Mouse (Mus musculus) megakaryocyte-erythroid progenitor cell, adult 5-6 weeks (primary cell): ENCODE measurements at regions not wholly inside any gene's neighbourhood (a gene's known extent, or its start where the extent isn't known, plus 50 kb on each side); places are given as distances from the start of the nearest gene placed in this dataset.
"Not testable (repeated sequence)": the region's sequence is repeated elsewhere in the genome, so short reads cannot be mapped to it uniquely, and the experiment has no call there.

Source experiments
- ATAC-seq: replicated peaks from 2 replicates; pipeline ENCODE4 v1.8.0; 2016; ENCODE audit warnings: mild to moderate bottlenecking, inconsistent platforms; ENCODE audit not compliant: severe bottlenecking, poor library complexity, low FRiP score, low TSS enrichment

GRCm38 (mm10) chr5:142281997-142282396 is 119.3 kb upstream of the Foxk1 start:
- no peak for ATAC-seq

DNA sequence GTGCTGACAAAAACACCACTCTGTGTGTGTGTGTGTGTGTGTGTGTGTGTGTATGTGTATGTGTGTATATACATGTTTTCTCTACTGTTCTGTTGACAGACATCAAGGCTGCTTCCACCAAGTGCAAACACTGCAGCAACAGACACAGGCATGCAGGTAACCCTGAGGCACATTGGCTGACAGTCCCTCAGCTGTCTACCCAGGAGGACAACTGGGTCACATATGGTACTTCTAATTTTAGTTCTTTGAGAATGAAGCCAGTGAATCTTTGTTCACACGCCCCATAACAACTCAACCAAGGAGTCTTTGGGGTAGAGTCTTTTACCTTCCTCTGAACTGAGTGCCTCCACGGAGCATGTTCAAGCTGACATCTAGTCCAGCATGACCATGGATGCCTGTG is 113.3 kb upstream of the Foxk1 start:
- no peak for ATAC-seq

- no peak for ATAC-seq
These were observed 109.8 kb upstream of the Foxk1 start for GRCm38 (mm10) chr5:142291451-142291850.

DNA sequence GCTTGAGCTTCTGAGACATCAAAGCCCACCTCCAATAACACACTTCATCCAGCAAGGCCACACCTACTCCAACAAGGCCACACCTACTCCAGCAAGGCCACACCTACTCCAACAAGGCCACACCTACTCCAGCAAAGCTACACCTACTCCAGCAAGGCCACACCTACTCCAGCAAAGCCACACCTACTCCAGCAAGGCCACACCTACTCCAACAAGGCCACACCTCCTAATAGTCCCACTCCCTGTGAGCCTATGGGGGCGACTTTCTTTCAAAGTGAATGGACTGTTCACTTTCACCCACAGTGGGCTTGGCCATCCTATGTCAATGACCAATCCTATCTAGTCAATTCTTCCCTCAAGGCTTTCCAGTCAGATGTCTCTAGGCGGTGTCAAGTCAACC is 104.9 kb upstream of the Foxk1 start:
- not testable (repeated sequence) for ATAC-seq

GRCm38 (mm10) chr5:142299621-142300020 is 101.7 kb upstream of the Foxk1 start:
- no peak for ATAC-seq

DNA sequence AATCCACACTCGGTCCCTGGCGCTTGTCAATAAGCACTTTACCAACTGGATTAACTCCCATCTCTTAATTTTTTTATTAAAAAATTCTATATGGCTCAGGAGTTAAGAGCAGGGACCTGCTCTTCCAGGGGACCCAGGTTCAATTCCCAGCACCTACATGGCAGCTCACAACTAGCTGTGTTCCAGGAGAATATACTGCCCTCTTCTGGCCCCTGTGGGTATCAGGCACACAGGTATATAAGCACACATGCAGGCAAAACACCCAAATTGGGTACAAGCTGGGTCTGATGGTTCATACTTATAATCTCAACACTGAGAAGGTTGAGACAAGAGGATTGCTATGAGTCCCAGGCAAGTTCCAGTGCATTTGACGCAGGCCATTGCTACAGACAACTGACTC is 92.8 kb upstream of the Foxk1 start:
- ATAC-seq = no peak

DNA sequence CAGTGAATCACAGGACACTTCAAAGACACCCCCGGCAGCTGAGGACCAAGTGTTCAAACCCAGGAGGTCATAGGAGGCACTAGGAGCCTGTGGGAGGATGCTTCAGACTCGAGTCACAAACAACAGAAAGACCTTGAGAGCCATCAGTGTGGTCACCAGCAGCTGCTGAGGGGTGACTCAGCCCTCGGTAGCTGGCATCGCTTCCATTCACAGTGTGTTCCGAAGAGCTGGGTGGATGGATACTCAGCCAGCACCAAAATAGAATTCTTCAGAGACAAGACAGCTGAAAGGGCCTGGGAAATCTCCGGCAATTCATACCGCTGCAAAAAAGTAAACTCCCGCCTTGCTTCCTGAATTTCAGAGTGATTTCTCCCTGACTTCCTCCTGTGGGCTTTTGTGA is 87.4 kb upstream of the Foxk1 start:
- ATAC-seq = no peak

GRCm38 (mm10) chr5:142314466-142314865 is 86.8 kb upstream of the Foxk1 start:
- no peak for ATAC-seq

GRCm38 (mm10) chr5:142319268-142319667 is 82.0 kb upstream of the Foxk1 start:
- ATAC-seq = peak; percentile 86

- ATAC-seq = no peak
These were observed 80.0 kb upstream of the Foxk1 start for GRCm38 (mm10) chr5:142321316-142321715.

- ATAC-seq = no peak
These were observed 76.4 kb upstream of the Foxk1 start for GRCm38 (mm10) chr5:142324928-142325327.

DNA sequence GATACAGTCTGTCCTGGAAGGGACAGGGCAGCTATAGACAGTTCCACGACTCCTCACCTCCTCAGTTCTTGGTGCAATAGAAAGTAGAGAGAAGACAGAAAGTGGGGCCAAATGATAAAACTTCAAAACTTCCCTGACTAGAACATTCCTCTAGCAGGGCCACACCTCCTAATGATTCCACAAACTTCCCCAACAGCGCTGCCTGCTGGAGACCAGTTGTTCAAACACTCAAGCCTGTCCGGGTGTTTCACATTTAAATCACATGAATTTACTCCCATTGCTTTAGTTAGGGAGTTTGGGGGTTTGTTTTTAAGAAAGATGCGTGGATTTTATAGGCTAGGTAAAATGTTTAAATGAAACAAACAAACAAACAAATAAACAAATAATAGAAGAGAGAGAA is 75.7 kb upstream of the Foxk1 start:
- no peak for ATAC-seq

DNA sequence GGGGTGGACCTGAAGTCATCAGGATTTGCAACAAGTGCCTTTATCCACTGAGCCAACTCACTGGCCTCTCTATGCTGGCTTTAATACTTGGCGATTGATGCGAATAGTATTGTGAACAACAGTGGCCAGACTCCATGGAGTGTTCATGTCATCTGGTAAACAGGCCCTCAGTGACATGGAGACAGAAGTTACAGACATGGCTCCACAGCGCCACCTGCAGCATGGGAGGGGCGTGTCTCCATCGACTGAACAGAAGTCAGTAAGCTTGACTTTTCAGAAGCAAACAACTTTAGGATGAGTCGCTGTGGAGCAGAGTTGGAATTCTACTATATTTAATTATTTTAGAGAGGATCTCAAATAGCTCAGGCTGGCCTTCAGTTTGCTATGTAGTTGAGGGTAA is 74.0 kb upstream of the Foxk1 start:
- peak; percentile 80 for ATAC-seq

DNA sequence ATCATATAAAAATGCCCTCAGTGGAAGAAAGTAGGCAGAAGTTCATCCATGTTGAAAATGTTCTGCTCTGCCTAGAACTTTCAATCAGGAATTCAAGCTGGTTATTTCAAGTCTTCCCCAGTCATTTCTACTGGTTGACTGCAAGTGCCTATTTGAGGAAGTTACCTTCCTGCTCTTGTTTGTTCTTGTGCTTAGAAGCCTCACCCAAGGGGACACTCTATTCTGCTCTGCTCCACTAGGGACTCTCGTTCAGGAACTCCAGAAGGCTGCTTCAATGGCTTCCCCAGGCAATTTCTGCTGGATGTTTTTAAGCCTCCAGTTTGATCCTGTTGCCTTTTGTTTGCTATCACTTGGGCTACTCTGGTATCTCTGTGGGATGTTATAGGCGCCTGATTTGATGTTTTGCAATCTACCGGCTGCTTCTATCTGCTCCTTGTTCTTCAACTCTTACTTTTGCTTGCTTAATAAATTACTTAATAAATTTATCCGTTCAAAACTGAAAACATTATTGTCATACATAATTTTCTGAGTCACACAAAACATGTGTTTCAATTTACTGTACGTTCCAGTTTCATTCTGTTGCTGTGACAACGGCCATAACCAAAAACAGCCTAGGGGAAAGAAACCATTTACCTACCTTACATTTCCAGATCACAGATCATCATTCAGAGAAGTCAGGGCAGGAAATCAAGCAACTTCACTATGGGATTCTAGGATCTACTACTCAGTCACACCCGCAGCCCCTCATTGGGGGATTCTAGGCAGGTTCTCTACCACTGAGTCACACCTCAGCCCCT is 71.4 kb upstream of the Foxk1 start:
- ATAC-seq = no peak

GRCm38 (mm10) chr5:142332744-142333143 is 68.6 kb upstream of the Foxk1 start:
- no peak for ATAC-seq

GRCm38 (mm10) chr5:142337436-142337835 is 63.9 kb upstream of the Foxk1 start:
- ATAC-seq = no peak

- no peak for ATAC-seq
These were observed 63.2 kb upstream of the Foxk1 start for GRCm38 (mm10) chr5:142338051-142338450.

DNA sequence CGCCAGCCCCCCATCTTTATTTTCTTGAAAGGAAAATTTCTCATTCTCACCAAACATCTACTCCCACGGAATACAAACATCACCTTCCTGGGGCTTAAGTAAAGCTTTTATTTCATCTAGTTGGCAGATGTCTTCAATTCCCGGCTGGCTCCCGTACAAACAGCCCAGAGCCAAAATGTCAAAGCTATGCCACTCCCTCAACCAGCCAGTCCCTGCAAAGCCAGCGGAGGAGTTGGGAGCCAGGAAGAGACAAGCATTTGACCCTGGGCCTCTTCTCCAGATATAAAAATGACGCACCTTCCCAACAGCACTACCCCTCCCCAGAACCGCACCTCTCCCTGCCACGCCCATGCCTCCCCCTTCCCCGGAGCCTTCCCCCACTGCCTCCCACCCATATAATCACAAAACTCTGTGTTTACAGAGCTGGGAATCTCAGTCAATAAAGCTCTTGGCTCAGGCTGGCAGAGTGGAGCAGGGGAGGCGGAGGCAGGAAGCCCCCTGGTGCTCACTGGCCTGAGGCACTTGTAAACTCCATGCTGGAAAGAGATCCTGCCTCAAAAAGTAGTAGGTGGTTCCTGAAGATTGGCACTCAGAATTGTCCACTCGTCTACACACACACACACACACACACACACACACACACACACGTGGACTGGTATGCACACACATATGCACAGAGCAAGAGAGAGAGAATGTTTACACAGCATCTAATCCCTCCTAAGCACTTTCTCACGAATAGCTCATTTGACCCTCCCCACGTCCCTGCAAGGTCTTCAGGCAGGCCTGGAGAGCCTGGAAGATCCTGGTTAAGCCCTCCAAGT is 60.9 kb upstream of the Foxk1 start:
- no peak for ATAC-seq

GRCm38 (mm10) chr5:142341026-142341432 is 60.3 kb upstream of the Foxk1 start:
- ATAC-seq = no peak

GRCm38 (mm10) chr5:142346454-142346853 is 54.8 kb upstream of the Foxk1 start:
- no peak for ATAC-seq

DNA sequence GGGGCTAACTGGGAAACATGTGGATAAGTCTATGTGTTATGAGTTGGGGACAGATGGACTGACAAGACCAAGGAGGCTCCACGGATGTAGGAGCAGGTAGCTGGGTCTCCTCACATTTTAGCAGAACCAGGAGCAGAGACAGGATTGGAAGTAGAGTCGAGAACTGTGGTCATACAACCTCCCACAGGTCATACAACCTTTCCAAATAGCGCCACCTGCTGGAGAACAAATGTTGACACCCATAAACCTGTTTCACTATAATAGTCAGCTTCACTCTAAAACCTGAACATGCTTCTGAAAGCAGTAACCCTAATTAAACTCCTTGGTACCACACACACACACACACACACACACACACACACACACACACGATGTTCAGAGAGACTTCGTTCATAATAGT is 50.7 kb upstream of the Foxk1 start:
- peak; percentile 76; the same call in 1 of the 2 replicates for ATAC-seq
